Mouse (Mus musculus) brain, embryonic 14.5 days (tissue): ENCODE results near the gene Pde8a.

Experiments
- CTCF ChIP-seq: fragments of 200-500 bp; IDR thresholded peaks from 2 replicates; pipeline ENCODE4 v1.5.1; 2012; ENCODE audit warnings: inconsistent platforms, mild to moderate bottlenecking, moderate library complexity, borderline replicate concordance; ENCODE audit not compliant: insufficient read depth, insufficient read length; ENCODE audit errors: extremely low read depth
- POLR2A ChIP-seq: fragments of 200-500 bp; IDR thresholded peaks from 2 replicates; pipeline ENCODE4 v1.6.1; 2012; ENCODE audit warnings: mild to moderate bottlenecking, inconsistent platforms, borderline replicate concordance; ENCODE audit not compliant: poor library complexity, insufficient read depth, insufficient read length, severe bottlenecking; ENCODE audit errors: extremely low read depth

GRCm38 (mm10) chr7:81235600-81236223 lies 22.3 kb downstream of the Pde8a start:
- TF ChIP-seq CTCF (no peak), POLR2A (no peak)
